Mouse (Mus musculus) lung, postnatal 36 days (tissue): ENCODE data around the gene Ptov1.

ENCODE experiments used
- DNase-seq: peaks from one replicate; pipeline ENCODE4 v3.0.0; 2022; ENCODE audit warnings: mixed read lengths

The Ptov1 gene

GRCm38 (mm10) chr7:44869697-44870528 is at the start of gene Ptov1:
Gene Ptov1 (minus strand): TSS chr7:44869788.
- peak; percentile 97 for DNase-seq

GRCm38 (mm10) chr7:44919127-44919526 is 49.5 kb upstream of the Ptov1 start:
- no peak for DNase-seq

GRCm38 (mm10) chr7:44918219-44918618 is 48.6 kb upstream of the Ptov1 start:
- no peak for DNase-seq

GRCm38 (mm10) chr7:44916881-44917280 is 47.3 kb upstream of the Ptov1 start:
- DNase-seq = no peak

GRCm38 (mm10) chr7:44916191-44916590 is 46.6 kb upstream of the Ptov1 start:
- no peak for DNase-seq

GRCm38 (mm10) chr7:44915314-44915713 is 45.7 kb upstream of the Ptov1 start:
- no peak for DNase-seq

GRCm38 (mm10) chr7:44914396-44914795 is 44.8 kb upstream of the Ptov1 start:
- no peak for DNase-seq

- no peak for DNase-seq
Measured at GRCm38 (mm10) chr7:44908706-44909476, 39.3 kb upstream of the Ptov1 start.

- no peak for DNase-seq
Measured at GRCm38 (mm10) chr7:44905430-44905829, 35.8 kb upstream of the Ptov1 start.

GRCm38 (mm10) chr7:44901230-44901722 is 31.7 kb upstream of the Ptov1 start:
- DNase-seq = peak; percentile 48

GRCm38 (mm10) chr7:44900632-44901031 is 31.0 kb upstream of the Ptov1 start:
- DNase-seq = no peak

GRCm38 (mm10) chr7:44898607-44899006 is 29.0 kb upstream of the Ptov1 start:
- DNase-seq = peak; percentile 34

GRCm38 (mm10) chr7:44896499-44896898 is 26.9 kb upstream of the Ptov1 start:
- no peak for DNase-seq

- peak; percentile 96 for DNase-seq
Measured at GRCm38 (mm10) chr7:44895593-44896434, 26.2 kb upstream of the Ptov1 start, which contains the start of gene Fuz. Gene Fuz (plus strand): TSS chr7:44896079.

GRCm38 (mm10) chr7:44895206-44895592 is 25.6 kb upstream of the Ptov1 start:
- DNase-seq = no peak

GRCm38 (mm10) chr7:44894175-44894574 is 24.6 kb upstream of the Ptov1 start:
- no peak for DNase-seq

GRCm38 (mm10) chr7:44893197-44893596 is 23.6 kb upstream of the Ptov1 start:
- DNase-seq = no peak

- peak; percentile 96 for DNase-seq
Measured at GRCm38 (mm10) chr7:44892276-44892921, 22.8 kb upstream of the Ptov1 start, which contains the start of gene Med25. Gene Med25 (minus strand): TSS chr7:44892712.

GRCm38 (mm10) chr7:44891611-44892010 is 22.0 kb upstream of the Ptov1 start:
- DNase-seq = no peak

GRCm38 (mm10) chr7:44890737-44891136 is 21.1 kb upstream of the Ptov1 start:
- no peak for DNase-seq

- DNase-seq = no peak
Measured at GRCm38 (mm10) chr7:44890180-44890579, 20.6 kb upstream of the Ptov1 start.
